ENCODE assay signal across 9 mouse cellular contexts in genomic region chr3:41070519-41070918, GRCm38 (mm10). TPM values are rescaled to one million over a fixed set of nuclear protein-coding genes. Genes with fewer than 3 reads are reported as not detected.
DNase-seq lines count a peak whose midpoint lies in the region; ATAC-seq and TF ChIP-seq lines count a peak whose summit lies in the region.
"Had no signal": no experiment of that assay in that cellular context is flagged by ENCODE, and none has a peak within 500 bp of the region (broad histone marks: within the 10 kb centered on the region; RNA-seq: fewer than 3 reads in every experiment).

No protein-coding gene starts in this region.

- in situ Hi-C loops in Patski (cut with MboI; ENCODE audit: low pct_unique_long_range_greater_than_20kb), result no loop called here

- ATAC-seq in heart, embryonic 16.5 days (replicated peaks; ENCODE audit: extremely low read depth, insufficient read depth, low FRiP score), result peak; percentile 84
- ATAC-seq in liver, embryonic 14.5 days (ENCODE audit: insufficient read depth), result no peak
- no peak for ATAC-seq in liver, embryonic 12.5 days
- no peak for ATAC-seq in Patski
- no peak for ATAC-seq in erythroblast, adult 5-6 weeks (replicated peaks; ENCODE audit: low FRiP score, poor library complexity, severe bottlenecking)

- peak; percentile 36 for TF ChIP-seq CTCF in liver, embryonic 14.5 days (IDR thresholded peaks at IDR 0.05; ENCODE audit: low read depth)
- peak; percentile 55 for TF ChIP-seq CTCF in Patski (IDR thresholded peaks at IDR 0.05)
- peak; percentile 51; the same call in 1 of the 2 replicates for TF ChIP-seq CTCF in embryonic fibroblast, embryonic 13.5 days (IDR thresholded peaks at IDR 0.05; ENCODE audit: borderline replicate concordance, insufficient read depth, low read length)

- H3K36me3 ChIP-seq in heart, embryonic 16.5 days (ENCODE audit: control insufficient read depth, insufficient read depth), result peaks cover 22% of the 10 kb centered on the region
- peaks cover 11% of the 10 kb centered on the region for H3K36me3 ChIP-seq in liver, embryonic 14.5 days (replicated peaks; ENCODE audit: control insufficient read depth, insufficient read depth, low read depth)
- H3K36me3 ChIP-seq in liver, embryonic 12.5 days, result peaks cover 42% of the 10 kb centered on the region

- intact Hi-C loops in heart, postnatal 36 days (cut with DNase I), result no loop called here

- no peak overlapping the region for H3K9ac ChIP-seq in heart, embryonic 16.5 days (ENCODE audit: low read length)
- H3K9ac ChIP-seq in liver, embryonic 14.5 days (replicated peaks), result no peak overlapping the region
- no peak overlapping the region for H3K9ac ChIP-seq in liver, embryonic 12.5 days

- POLR2A ChIA-PET in Patski (lab: Charles Lee), result interaction anchor here (0.7 kb wide), 1 partner anchor 24 kb away, joined by 3 read pairs; no protein-coding TSS in a partner anchor

- TF ChIP-seq POLR2A in embryonic fibroblast, embryonic 13.5 days (IDR thresholded peaks at IDR 0.05; ENCODE audit: low read depth, low read length), result no peak

- DNase-seq in heart, postnatal 36 days, result no peak
- DNase-seq in liver, embryonic 14.5 days (ENCODE audit: low read depth in 3 of 3, low spot score in 3 of 3), result no peak
- DNase-seq in Patski (ENCODE audit: low read depth, low spot score), result no peak
- DNase-seq: adrenal gland, postnatal 25 days; right cerebral cortex, adult 18-20 months had no signal

- CTCF ChIA-PET in Patski (lab: Charles Lee), result interaction anchor here (1.1 to 2.3 kb wide), 5 partner anchors 11 to 604 kb away, joined by 3 to 10 read pairs (median 4); no protein-coding TSS in a partner anchor

- H3K4me3 ChIP-seq in heart, embryonic 16.5 days (ENCODE audit: low read length), result no peak overlapping the region
- no peak overlapping the region for H3K4me3 ChIP-seq in liver, embryonic 14.5 days (ENCODE audit: insufficient read depth in 1 of 2, low read depth in 2 of 2, low read length in 2 of 2)
- H3K4me3 ChIP-seq in liver, embryonic 12.5 days, result no peak overlapping the region
- H3K4me3 ChIP-seq in embryonic fibroblast, embryonic 13.5 days (ENCODE audit: insufficient read depth, low read length), result no peak overlapping the region

- 60% methylated on average over 2 of the region's 2 CpGs for WGBS in heart, embryonic 16.5 days
- WGBS in liver, embryonic 14.5 days (ENCODE audit: insufficient replicate concordance), result 76% methylated on average over 2 of the region's 2 CpGs
- WGBS in liver, embryonic 12.5 days (ENCODE audit: insufficient replicate concordance), result 71% methylated on average over 2 of the region's 2 CpGs

- H3K27ac ChIP-seq in heart, embryonic 16.5 days (ENCODE audit: low read length), result no peak overlapping the region
- H3K27ac ChIP-seq in liver, embryonic 14.5 days, result no peak overlapping the region
- no peak overlapping the region for H3K27ac ChIP-seq in liver, embryonic 12.5 days
- H3K27ac ChIP-seq in embryonic fibroblast, embryonic 13.5 days (ENCODE audit: insufficient read depth, low read length), result no peak overlapping the region

- H3K27me3 ChIP-seq in heart, embryonic 16.5 days (ENCODE audit: control insufficient read depth, insufficient read depth, low read length), result no peaks in the 10 kb centered on the region
- H3K27me3 ChIP-seq in liver, embryonic 14.5 days (ENCODE audit: control insufficient read depth, insufficient read depth, low read length), result no peaks in the 10 kb centered on the region
- no peaks in the 10 kb centered on the region for H3K27me3 ChIP-seq in liver, embryonic 12.5 days (replicated peaks)
- no peaks in the 10 kb centered on the region for H3K27me3 ChIP-seq in Patski

- no peaks in the 10 kb centered on the region for H3K9me3 ChIP-seq in heart, embryonic 16.5 days (replicated peaks; ENCODE audit: control insufficient read depth, low read length)
- no peaks in the 10 kb centered on the region for H3K9me3 ChIP-seq in liver, embryonic 14.5 days (ENCODE audit: control insufficient read depth, low read length)
- no peaks in the 10 kb centered on the region for H3K9me3 ChIP-seq in liver, embryonic 12.5 days (replicated peaks)

- H3K4me2 ChIP-seq in heart, embryonic 16.5 days (ENCODE audit: low read depth, low read length), result no peak overlapping the region
- H3K4me2 ChIP-seq in liver, embryonic 14.5 days (ENCODE audit: low read depth), result no peak overlapping the region
- no peak overlapping the region for H3K4me2 ChIP-seq in liver, embryonic 12.5 days

- no peak for TF ChIP-seq EP300 in liver, embryonic 14.5 days (IDR thresholded peaks at IDR 0.05; ENCODE audit: low read depth)

- peaks cover 22% of the 10 kb centered on the region for H3K4me1 ChIP-seq in heart, embryonic 16.5 days (ENCODE audit: control insufficient read depth, insufficient read depth, low read length)
- H3K4me1 ChIP-seq in liver, embryonic 14.5 days (replicated peaks; ENCODE audit: control insufficient read depth in 2 of 2, insufficient read depth in 2 of 2, low read length in 1 of 2), result peaks cover 0 to 3% of the 10 kb centered on the region in 2 experiments; a peak in 2 of 4 replicates
- no peaks in the 10 kb centered on the region for H3K4me1 ChIP-seq in liver, embryonic 12.5 days
- peaks cover 9% of the 10 kb centered on the region for H3K4me1 ChIP-seq in embryonic fibroblast, embryonic 13.5 days (ENCODE audit: control insufficient read depth, insufficient read depth, low read length)

RNA-seq across cellular contexts. Expression of gene Pgrmc2, which starts 12.3 kb away (rescaled TPM):
- polyA plus RNA-seq in heart, embryonic 16.5 days (2015; fragmentation: Nextera tagmentation; extraction: Ambion mirVana), result 45.7 and 47.8 TPM in 2 replicates
- 10 to 100 TPM; 31.8 to 36.0 TPM for total RNA-seq in heart, postnatal 36 days (2021)
- 7.8 and 12.9 TPM in 2 replicates for polyA plus RNA-seq in liver, embryonic 14.5 days (2012; rRNA removed)
- polyA plus RNA-seq in liver, embryonic 14.5 days (2014; fragmentation: Nextera tagmentation; extraction: Ambion mirVana), result 11.5 and 13.0 TPM in 2 replicates
- 34.1 and 34.9 TPM in 2 replicates for polyA plus RNA-seq in liver, embryonic 12.5 days (2016; fragmentation: Nextera tagmentation; extraction: Ambion mirVana)
- 99.6 TPM for polyA plus RNA-seq in Patski (2021)
- 91.4 and 93.5 TPM in 2 replicates for polyA plus RNA-seq in embryonic fibroblast, embryonic 13.5 days (2011; ENCODE audit: insufficient read length, low read depth, missing spikeins)
- total RNA-seq in erythroblast, adult 5-6 weeks (2015; ENCODE audit: low replicate concordance), result 14.0 and 15.0 TPM in 2 replicates
- total RNA-seq in erythroblast, adult 5-6 weeks (2017; ENCODE audit: low replicate concordance), result 13.2 and 22.7 TPM in 2 replicates
